Mouse (Mus musculus) cerebellum, adult 2 months (tissue): ENCODE measurements at regions not wholly inside any gene's neighbourhood (a gene's known extent, or its start where the extent isn't known, plus 50 kb on each side); places are given as distances from the start of the nearest gene placed in this dataset.

Experiments
- CTCF ChIP-seq: fragments of 200-500 bp; IDR thresholded peaks from 2 replicates; pipeline ENCODE4 v1.5.1; 2011; ENCODE audit warnings: low read depth, mild to moderate bottlenecking, control low read depth, low read length, moderate library complexity, borderline replicate concordance; ENCODE audit not compliant: insufficient read depth
- POLR2A ChIP-seq: fragments of 200-500 bp; IDR thresholded peaks from 2 replicates; pipeline ENCODE4 v1.6.1; 2011; ENCODE audit warnings: low read length, control low read depth, borderline replicate concordance; ENCODE audit not compliant: insufficient read depth

GRCm38 (mm10) chr2:75781781-75782211 lies 50.2 kb upstream of the Agps start:
- no peak for TF ChIP-seq CTCF
- TF ChIP-seq POLR2A = no peak
